Mouse (Mus musculus): ENCODE results near the gene Arl6ip1.

Arl6ip1 gene

GRCm38 (mm10) chr7:118115877-118116568, 13.4 kb downstream of the Arl6ip1 start, which contains the start of gene Rps15a:
Gene Rps15a (minus strand): TSS chr7:118116188.
- peak; percentile 96 for DNase-seq

GRCm38 (mm10) chr7:118115533-118115876, 14.0 kb downstream of the Arl6ip1 start:
- DNase-seq, result no peak

- DNase-seq, result no peak
These were observed 15.7 kb downstream of the Arl6ip1 start for GRCm38 (mm10) chr7:118113541-118114297.

- no peak for DNase-seq
These were observed 18.3 kb downstream of the Arl6ip1 start for GRCm38 (mm10) chr7:118111128-118111527.

- no peak for DNase-seq
These were observed 21.8 kb downstream of the Arl6ip1 start for GRCm38 (mm10) chr7:118107671-118108070.

GRCm38 (mm10) chr7:118104458-118105052, 24.9 kb downstream of the Arl6ip1 start:
- DNase-seq, result no peak

- no peak for DNase-seq
These were observed 25.7 kb downstream of the Arl6ip1 start for GRCm38 (mm10) chr7:118103462-118104379.

- DNase-seq, result no peak
These were observed 26.6 kb downstream of the Arl6ip1 start for GRCm38 (mm10) chr7:118102678-118103461.

GRCm38 (mm10) chr7:118102231-118102630, 27.2 kb downstream of the Arl6ip1 start:
- peak; percentile 38 for DNase-seq

- no peak for DNase-seq
These were observed 31.8 kb downstream of the Arl6ip1 start for GRCm38 (mm10) chr7:118097615-118098014.

- DNase-seq, result no peak
These were observed 49.5 kb downstream of the Arl6ip1 start for GRCm38 (mm10) chr7:118079987-118080386.

- DNase-seq, result no peak
These were observed 50.4 kb downstream of the Arl6ip1 start for GRCm38 (mm10) chr7:118079097-118079496.

All from lung, postnatal 14 days (tissue).